ENCODE assay signal across 10 mouse cellular contexts in the genomic region with DNA sequence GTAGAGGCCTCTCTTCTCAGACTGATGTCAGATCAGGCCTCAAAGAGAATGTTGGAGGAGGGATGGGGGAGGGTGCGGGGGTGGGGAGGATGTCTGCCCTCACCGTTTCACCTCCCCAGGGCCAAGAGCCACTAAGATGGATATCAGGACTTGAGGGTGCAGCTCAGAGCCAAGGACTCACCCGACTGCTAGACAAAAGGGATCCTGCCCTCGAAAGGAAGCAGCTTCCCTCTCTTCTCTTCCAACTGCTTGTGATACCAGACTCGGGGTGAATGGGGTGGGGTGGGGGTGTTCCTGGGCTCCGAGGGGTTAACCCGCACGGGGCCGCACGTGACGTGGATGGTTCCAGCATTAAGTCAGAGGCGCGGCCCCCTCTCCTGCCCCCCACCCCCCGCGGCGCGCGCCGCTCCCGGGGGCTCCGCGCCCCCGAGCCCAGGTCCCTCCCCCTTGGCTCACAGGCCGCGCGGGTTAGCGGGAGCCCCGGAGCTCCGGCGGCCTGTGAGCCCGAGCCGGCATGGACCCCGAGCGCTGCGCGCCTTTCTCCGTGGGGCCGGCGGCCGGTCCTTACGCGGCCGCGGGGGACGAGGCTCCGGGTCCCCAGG. TPM values are rescaled to one million over a fixed set of nuclear protein-coding genes. Genes with fewer than 3 reads are reported as not detected.
DNase-seq lines count a peak whose midpoint lies in the region; ATAC-seq and TF ChIP-seq lines count a peak whose summit lies in the region.
"Had no signal": no experiment of that assay in that cellular context is flagged by ENCODE, and none has a peak within 500 bp of the region (broad histone marks: within the 10 kb centered on the region; RNA-seq: fewer than 3 reads in every experiment).

A gene (plus strand): TSS at position 370 of the 602 bp plus-strand sequence.

- peaks cover 30% of the 10 kb centered on the region for H3K27me3 ChIP-seq in spleen, adult 2 months (ENCODE audit: control insufficient read depth, insufficient read depth, low read length)
- H3K27me3 ChIP-seq in forebrain, embryonic 16.5 days (replicated peaks; ENCODE audit: control insufficient read depth, insufficient read depth, low read length), result peaks cover 62% of the 10 kb centered on the region
- peaks cover 97% of the 10 kb centered on the region for H3K27me3 ChIP-seq in liver, embryonic 13.5 days
- H3K27me3 ChIP-seq in stomach, embryonic 16.5 days (ENCODE audit: control insufficient read depth, insufficient read depth, low read length), result peaks cover 83% of the 10 kb centered on the region

- H3K27ac ChIP-seq in spleen, adult 2 months (ENCODE audit: insufficient read depth, low read length), result no peak within 1 kb of the TSS
- no peak within 1 kb of the TSS for H3K27ac ChIP-seq in forebrain, embryonic 16.5 days (ENCODE audit: low read length)
- H3K27ac ChIP-seq in liver, embryonic 13.5 days, result no peak within 1 kb of the TSS
- no peak within 1 kb of the TSS for H3K27ac ChIP-seq in stomach, embryonic 16.5 days (ENCODE audit: low read length)
- H3K27ac ChIP-seq: macrophage had no signal

- no peaks in the 10 kb centered on the region for H3K9me3 ChIP-seq in forebrain, embryonic 16.5 days (ENCODE audit: control insufficient read depth, low read length)
- H3K9me3 ChIP-seq in liver, embryonic 13.5 days (replicated peaks), result no peaks in the 10 kb centered on the region
- H3K9me3 ChIP-seq in stomach, embryonic 16.5 days (replicated peaks; ENCODE audit: control insufficient read depth, low read length), result no peaks in the 10 kb centered on the region

- peak; percentile 51 for ATAC-seq in forebrain, embryonic 16.5 days
- ATAC-seq in liver, embryonic 13.5 days (ENCODE audit: low read depth), result no peak
- no peak; the same call in 1 of the 2 replicates for ATAC-seq in stomach, embryonic 16.5 days (ENCODE audit: insufficient read depth, low FRiP score)
- ATAC-seq: activated CD4-positive, CD25-positive, alpha-beta regulatory T cell, adult 4 months had no signal

- DNase-seq in spleen, adult 2 months (ENCODE audit: low read depth in 1 of 2, low spot score in 2 of 2), result no peak
- DNase-seq in spleen, adult 18-20 months, result no peak
- no peak for DNase-seq in liver, embryonic 13.5 days
- no peak for DNase-seq in layer of hippocampus, postnatal 36 days
- DNase-seq in right cerebral cortex, postnatal 25 days, result no peak
- DNase-seq in adrenal gland, adult 8-10 months, result no peak

- peak within 1 kb of the TSS; percentile 53 for H3K4me2 ChIP-seq in forebrain, embryonic 16.5 days (ENCODE audit: low read length)
- H3K4me2 ChIP-seq in liver, embryonic 13.5 days, result peak within 1 kb of the TSS; percentile 50
- peak within 1 kb of the TSS; percentile 62 for H3K4me2 ChIP-seq in stomach, embryonic 16.5 days (ENCODE audit: low read depth, low read length)

- peaks cover 7% of the 10 kb centered on the region for H3K4me1 ChIP-seq in spleen, adult 2 months (ENCODE audit: control insufficient read depth, insufficient read depth, insufficient read length)
- peaks cover 21% of the 10 kb centered on the region for H3K4me1 ChIP-seq in forebrain, embryonic 16.5 days (replicated peaks; ENCODE audit: control insufficient read depth, insufficient read depth, low read length)
- peaks cover 6% of the 10 kb centered on the region; the same call in 1 of the 2 replicates for H3K4me1 ChIP-seq in liver, embryonic 13.5 days (replicated peaks)
- peaks cover 10% of the 10 kb centered on the region for H3K4me1 ChIP-seq in stomach, embryonic 16.5 days (ENCODE audit: control insufficient read depth, insufficient read depth, low read length)

- no peak for TF ChIP-seq POLR2A in spleen, adult 2 months (IDR thresholded peaks at IDR 0.05; ENCODE audit: low read depth, low read length)

- WGBS in spleen, adult 2 months, result 4% methylated on average over 45 of the region's 46 CpGs
- 1% methylated on average over 36 of the region's 46 CpGs for WGBS in forebrain, embryonic 16.5 days
- 3% methylated on average over 40 of the region's 46 CpGs for WGBS in liver, embryonic 13.5 days (ENCODE audit: insufficient replicate concordance)
- WGBS in stomach, embryonic 16.5 days, result 1% methylated on average over 43 of the region's 46 CpGs

- H3K9ac ChIP-seq in forebrain, embryonic 16.5 days (replicated peaks; ENCODE audit: low read depth, low read length), result peak within 1 kb of the TSS; percentile 46
- H3K9ac ChIP-seq in liver, embryonic 13.5 days, result no peak within 1 kb of the TSS
- peak within 1 kb of the TSS; percentile 35 for H3K9ac ChIP-seq in stomach, embryonic 16.5 days (ENCODE audit: low read length)

- H3K4me3 ChIP-seq in spleen, adult 2 months (ENCODE audit: extremely low read depth, insufficient read depth, insufficient read length), result peak within 1 kb of the TSS; percentile 5; the same call in 1 of the 2 replicates
- H3K4me3 ChIP-seq in forebrain, embryonic 16.5 days (replicated peaks; ENCODE audit: low read length), result peak within 1 kb of the TSS; percentile 38
- peak within 1 kb of the TSS; percentile 34 for H3K4me3 ChIP-seq in liver, embryonic 13.5 days (replicated peaks)
- peak within 1 kb of the TSS; percentile 37 for H3K4me3 ChIP-seq in stomach, embryonic 16.5 days (replicated peaks; ENCODE audit: low read length)

- no peak for TF ChIP-seq CTCF in spleen, adult 2 months (IDR thresholded peaks at IDR 0.05; ENCODE audit: extremely low read depth, insufficient read depth, insufficient read length, insufficient replicate concordance)

- H3K36me3 ChIP-seq in spleen, adult 2 months (ENCODE audit: control insufficient read depth, insufficient read depth, low read length), result no peaks in the 10 kb centered on the region
- no peaks in the 10 kb centered on the region for H3K36me3 ChIP-seq in forebrain, embryonic 16.5 days (ENCODE audit: control insufficient read depth, insufficient read depth)
- H3K36me3 ChIP-seq in liver, embryonic 13.5 days, result no peaks in the 10 kb centered on the region
- no peaks in the 10 kb centered on the region for H3K36me3 ChIP-seq in stomach, embryonic 16.5 days (ENCODE audit: control insufficient read depth, insufficient read depth, low read length)

RNA-seq across cellular contexts. Expression of the gene that starts here (rescaled TPM):
- polyA plus RNA-seq in spleen, adult 2 months (2012; rRNA removed), result not detected in 2 replicates
- polyA plus RNA-seq in forebrain, embryonic 16.5 days (2015; fragmentation: Nextera tagmentation; extraction: Ambion mirVana), result 2.7 and 4.9 TPM in 2 replicates
- 0.25 and 0.45 TPM in 2 replicates for polyA plus RNA-seq in liver, embryonic 13.5 days (2015; fragmentation: Nextera tagmentation; extraction: Ambion mirVana)
- 0.25 TPM in 1 of 2 replicates, not detected in the other for polyA plus RNA-seq in stomach, embryonic 16.5 days (2015; fragmentation: Nextera tagmentation; extraction: Ambion mirVana)
- under 1 TPM; 0.33 to 0.35 TPM for total RNA-seq in layer of hippocampus, postnatal 36 days (2021)
- total RNA-seq in adrenal gland, adult 8-10 months (2022), result not detected
- polyA plus RNA-seq: activated CD4-positive, CD25-positive, alpha-beta regulatory T cell, adult 4 months; macrophage had no signal
